Mouse (Mus musculus) lung, postnatal 36 days (tissue): Measurements from ENCODE around the gene Cirbp.

Experiments used
- DNase-seq: peaks from one replicate; pipeline ENCODE4 v3.0.0; 2022; ENCODE audit warnings: mixed read lengths

The Cirbp gene

GRCm38 (mm10) chr10:80165392-80166128 is at the start of gene Cirbp:
Gene Cirbp, plus strand, starts transcription at chr10:80165985.
- DNase-seq = no peak

GRCm38 (mm10) chr10:80116563-80116926 is 49.2 kb upstream of the Cirbp start:
- DNase-seq = no peak

GRCm38 (mm10) chr10:80116927-80117691 is 48.7 kb upstream of the Cirbp start:
- peak; percentile 70 for DNase-seq

GRCm38 (mm10) chr10:80117736-80118135 is 48.0 kb upstream of the Cirbp start:
- DNase-seq = no peak

- no peak for DNase-seq
Measured at GRCm38 (mm10) chr10:80118552-80118951, 47.2 kb upstream of the Cirbp start.

- DNase-seq = no peak
Measured at GRCm38 (mm10) chr10:80120146-80120545, 45.6 kb upstream of the Cirbp start.

GRCm38 (mm10) chr10:80121639-80122038 is 44.1 kb upstream of the Cirbp start:
- DNase-seq = no peak

- no peak for DNase-seq
Measured at GRCm38 (mm10) chr10:80123932-80124562, 41.7 kb upstream of the Cirbp start.

- no peak for DNase-seq
Measured at GRCm38 (mm10) chr10:80127920-80128319, 37.9 kb upstream of the Cirbp start.

- DNase-seq = no peak
Measured at GRCm38 (mm10) chr10:80129846-80130245, 35.9 kb upstream of the Cirbp start.

- DNase-seq = no peak
Measured at GRCm38 (mm10) chr10:80130403-80131031, 35.3 kb upstream of the Cirbp start.

- DNase-seq = no peak
Measured at GRCm38 (mm10) chr10:80131316-80131951, 34.4 kb upstream of the Cirbp start.

- no peak for DNase-seq
Measured at GRCm38 (mm10) chr10:80131952-80132350, 33.8 kb upstream of the Cirbp start.

GRCm38 (mm10) chr10:80133226-80133849 is 32.4 kb upstream of the Cirbp start:
- DNase-seq = no peak

GRCm38 (mm10) chr10:80134421-80134820 is 31.4 kb upstream of the Cirbp start:
- no peak for DNase-seq

- no peak for DNase-seq
Measured at GRCm38 (mm10) chr10:80135161-80135560, 30.6 kb upstream of the Cirbp start.

- DNase-seq = no peak
Measured at GRCm38 (mm10) chr10:80135641-80136040, 30.1 kb upstream of the Cirbp start.

- no peak for DNase-seq
Measured at GRCm38 (mm10) chr10:80136179-80136951, 29.4 kb upstream of the Cirbp start.

GRCm38 (mm10) chr10:80136952-80137625 is 28.7 kb upstream of the Cirbp start:
- DNase-seq = peak; percentile 69

GRCm38 (mm10) chr10:80137626-80138552 is 27.9 kb upstream of the Cirbp start:
- no peak for DNase-seq
